Mouse (Mus musculus) forebrain, embryonic 12.5 days (tissue): Measurements from ENCODE around the gene Baat. TPM values are rescaled to one million over a fixed set of nuclear protein-coding genes. Genes with fewer than 3 reads are reported as not detected.
"Not testable (repeated sequence)": the region's sequence is repeated elsewhere in the genome, so short reads cannot be mapped to it uniquely, and the experiment has no call there.

Experiments used
- ATAC-seq: fragments of 200-750 bp; cut with Nextera tagmentation; 2 replicates; pipeline ENCODE4 v1.8.0; 2017; ENCODE audit warnings: moderate TSS enrichment; ENCODE audit not compliant: low FRiP score
- H3K27ac ChIP-seq: fragments of 300-500 bp; sonication (generic); 2 replicates; pipeline ENCODE4 v1.5.1; 2016; ENCODE audit warnings: mild to moderate bottlenecking
- H3K27me3 ChIP-seq: fragments of 300-500 bp; sonication (generic); 2 replicates; pipeline ENCODE4 v1.6.1; 2016; ENCODE audit warnings: mild to moderate bottlenecking
- H3K36me3 ChIP-seq: fragments of 300-500 bp; sonication (generic); replicated peaks from 2 replicates; pipeline ENCODE4 v1.6.1; 2016; ENCODE audit warnings: mild to moderate bottlenecking
- H3K4me1 ChIP-seq: fragments of 300-500 bp; sonication (generic); 2 replicates; pipeline ENCODE4 v1.6.1; 2016
- H3K4me2 ChIP-seq: fragments of 300-500 bp; sonication (generic); 2 replicates; pipeline ENCODE4 v1.6.1; 2016; ENCODE audit warnings: mild to moderate bottlenecking, moderate library complexity
- H3K4me3 ChIP-seq: fragments of 300-500 bp; sonication (generic); replicated peaks from 2 replicates; pipeline ENCODE4 v1.5.1; 2016; ENCODE audit warnings: mild to moderate bottlenecking
- H3K9ac ChIP-seq: fragments of 300-500 bp; sonication (generic); 2 replicates; pipeline ENCODE4 v1.6.1; 2016; ENCODE audit warnings: mild to moderate bottlenecking
- H3K9me3 ChIP-seq: fragments of 300-500 bp; sonication (generic); 2 replicates; pipeline ENCODE4 v1.6.1; 2016
- WGBS: fragments of 180-500 bp; shearing (Covaris S2); methylation state at CpG from one replicate; pipeline ENCODE4 v1.1.7; 2016; 5-methylcytosine and 5-hydroxymethylcytosine counted together
- polyA plus RNA-seq: library from polyadenylated mRNA; unstranded; fragments of >200 nt; fragmentation: Nextera tagmentation; extraction: Ambion mirVana; gene quantifications from 2 replicates; pipeline ENCODE4 v1.2.1, GENCODE M21; 2016

The Baat gene
- polyA plus RNA-seq, 1 experiment from 2014 or later, result 0.22 TPM

- peaks cover 15% of the 10 kb centered on the region for H3K4me1 ChIP-seq
- WGBS, result 10% methylated on average over 2 of the region's 2 CpGs
- H3K27me3 ChIP-seq, H3K27ac ChIP-seq, ATAC-seq, H3K9ac ChIP-seq, H3K9me3 ChIP-seq, H3K4me3 ChIP-seq, H3K36me3 ChIP-seq, H3K4me2 ChIP-seq: not testable (repeated sequence)
Observed at GRCm38 (mm10) chr4:49479035-49479434, 27.3 kb downstream of the Baat start.

- H3K9me3 ChIP-seq, result no peaks in the 10 kb centered on the region
- WGBS, result 22% methylated on average over 19 of the region's 19 CpGs
- H3K4me2 ChIP-seq, result peak overlapping the region; percentile 46
- peak; percentile 81; the same call in 1 of the 2 replicates for ATAC-seq
- H3K9ac ChIP-seq, result no peak overlapping the region
- H3K4me1 ChIP-seq, result peaks cover 15% of the 10 kb centered on the region
- H3K4me3 ChIP-seq, result no peak overlapping the region; the same call in 1 of the 2 replicates
- no peaks in the 10 kb centered on the region; the same call in 1 of the 2 replicates for H3K27me3 ChIP-seq
- no peak overlapping the region for H3K27ac ChIP-seq
- no peaks in the 10 kb centered on the region for H3K36me3 ChIP-seq
Observed at GRCm38 (mm10) chr4:49478118-49478877, 28.1 kb downstream of the Baat start.

GRCm38 (mm10) chr4:49474583-49474982 is 31.8 kb downstream of the Baat start:
- no peak overlapping the region for H3K27ac ChIP-seq
- H3K4me3 ChIP-seq, result no peak overlapping the region
- no peaks in the 10 kb centered on the region for H3K27me3 ChIP-seq
- H3K9ac ChIP-seq, result no peak overlapping the region
- no peaks in the 10 kb centered on the region for H3K36me3 ChIP-seq
- no peak overlapping the region for H3K4me2 ChIP-seq
- H3K4me1 ChIP-seq, result peaks cover 7% of the 10 kb centered on the region
- H3K9me3 ChIP-seq, result no peaks in the 10 kb centered on the region
- no peak for ATAC-seq

GRCm38 (mm10) chr4:49473435-49474100 is 32.8 kb downstream of the Baat start, which contains the start of gene Acnat1:
Acnat1 (minus strand) TSS chr4:49473912.
- Histone ChIP-seq H3K27ac (no peak within 1 kb of the TSS), H3K9me3 (no peaks in the 10 kb centered on the region), H3K4me2 (no peak within 1 kb of the TSS), H3K36me3 (no peaks in the 10 kb centered on the region), H3K4me3 (no peak within 1 kb of the TSS), H3K9ac (no peak within 1 kb of the TSS), H3K4me1 (peaks cover 5% of the 10 kb centered on the region), H3K27me3 (no peaks in the 10 kb centered on the region)
- WGBS, result 46% methylated on average over 3 of the region's 3 CpGs
- ATAC-seq, result no peak

- no peaks in the 10 kb centered on the region for H3K4me1 ChIP-seq
- no peak overlapping the region for H3K9ac ChIP-seq
- 89% methylated on average over 3 of the region's 3 CpGs for WGBS
- no peak overlapping the region for H3K27ac ChIP-seq
- no peaks in the 10 kb centered on the region for H3K27me3 ChIP-seq
- no peak overlapping the region for H3K4me2 ChIP-seq
- no peak for ATAC-seq
- H3K36me3 ChIP-seq, result no peaks in the 10 kb centered on the region
- H3K4me3 ChIP-seq, result no peak overlapping the region
- no peaks in the 10 kb centered on the region for H3K9me3 ChIP-seq
Observed at GRCm38 (mm10) chr4:49469435-49470151, 36.8 kb downstream of the Baat start.

GRCm38 (mm10) chr4:49467360-49467759 is 39.0 kb downstream of the Baat start:
- Histone ChIP-seq H3K27ac (no peak overlapping the region), H3K4me2 (no peak overlapping the region), H3K9me3 (no peaks in the 10 kb centered on the region), H3K9ac (no peak overlapping the region), H3K27me3 (no peaks in the 10 kb centered on the region), H3K4me3 (no peak overlapping the region), H3K36me3 (no peaks in the 10 kb centered on the region), H3K4me1 (no peaks in the 10 kb centered on the region)
- ATAC-seq, result no peak
- WGBS, result 92% methylated on average over 6 of the region's 6 CpGs

- Histone ChIP-seq H3K4me3 (no peak overlapping the region), H3K36me3 (no peaks in the 10 kb centered on the region), H3K4me2 (no peak overlapping the region), H3K27ac (no peak overlapping the region), H3K4me1 (no peaks in the 10 kb centered on the region), H3K9me3 (no peaks in the 10 kb centered on the region), H3K27me3 (no peaks in the 10 kb centered on the region), H3K9ac (no peak overlapping the region)
- WGBS, result 85% methylated on average over 2 of the region's 2 CpGs
- no peak for ATAC-seq
Observed at GRCm38 (mm10) chr4:49456171-49456570, 50.2 kb downstream of the Baat start.

GRCm38 (mm10) chr4:49451848-49452551 is 54.4 kb downstream of the Baat start:
- no peak overlapping the region for H3K4me3 ChIP-seq
- no peak overlapping the region for H3K9ac ChIP-seq
- H3K4me1 ChIP-seq, result no peaks in the 10 kb centered on the region
- H3K36me3 ChIP-seq, result no peaks in the 10 kb centered on the region
- no peak overlapping the region for H3K4me2 ChIP-seq
- no peaks in the 10 kb centered on the region for H3K9me3 ChIP-seq
- no peak overlapping the region for H3K27ac ChIP-seq
- no peaks in the 10 kb centered on the region for H3K27me3 ChIP-seq
- ATAC-seq, result no peak
- WGBS, result 78% methylated on average over 1 of the region's 1 CpGs

- ATAC-seq, result not testable (repeated sequence)
Observed at GRCm38 (mm10) chr4:49451133-49451847, 55.1 kb downstream of the Baat start.

More at GRCm38 (mm10) chr4:49451133-49451847, 55.1 kb downstream of the Baat start:
- H3K9ac ChIP-seq, H3K27ac ChIP-seq, H3K4me2 ChIP-seq, H3K4me3 ChIP-seq, H3K4me1 ChIP-seq, H3K9me3 ChIP-seq, H3K36me3 ChIP-seq, H3K27me3 ChIP-seq: not testable (repeated sequence)
- 94% methylated on average over 1 of the region's 1 CpGs for WGBS
